Mouse (Mus musculus): ENCODE results near the gene Def6.

DNA sequence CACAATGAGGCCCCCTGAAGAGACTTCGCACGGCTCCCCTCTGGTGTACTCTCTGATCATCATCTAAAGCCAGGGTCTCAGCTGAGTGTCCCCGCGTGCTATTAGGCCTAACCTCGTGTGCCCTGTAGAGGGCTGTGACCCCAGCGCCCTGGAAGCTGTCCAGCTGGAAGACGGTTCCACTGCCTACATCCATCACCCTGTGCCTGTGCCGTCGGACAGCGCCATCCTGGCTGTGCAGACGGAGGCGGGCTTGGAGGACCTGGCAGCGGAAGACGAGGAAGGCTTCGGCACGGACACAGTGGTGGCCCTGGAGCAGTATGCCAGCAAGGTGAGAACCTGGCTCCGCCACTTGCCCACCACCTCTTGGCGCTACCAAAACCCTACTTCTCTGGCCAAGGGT is 9.9 kb upstream of the Def6 start:
- TF ChIP-seq CTCF (IDR thresholded peaks at IDR 0.05) (no peak), POLR2A (IDR thresholded peaks at IDR 0.05; ENCODE audit: insufficient read depth, low read depth, low read length) (no peak), EP300 (IDR thresholded peaks at IDR 0.05; ENCODE audit: insufficient read depth, low read depth, low read length) (no peak)
